Mouse (Mus musculus) midbrain, embryonic 14.5 days (tissue): ENCODE data around the gene Polr1d. TPM values are rescaled to one million over a fixed set of nuclear protein-coding genes. Genes with fewer than 3 reads are reported as not detected.

ENCODE experiments used
- ATAC-seq: fragments of 200-750 bp; cut with Nextera tagmentation; 2 replicates; pipeline ENCODE4 v1.8.0; 2017; ENCODE audit warnings: moderate number of reproducible peaks, moderate library complexity; ENCODE audit not compliant: low FRiP score, low TSS enrichment
- DNase-seq: peaks from one replicate; pipeline ENCODE4 v3.0.0-alpha.2; 2015
- H3K27ac ChIP-seq: fragments of 300-500 bp; sonication (generic); replicated peaks from 2 replicates; pipeline ENCODE4 v1.5.1; 2014; ENCODE audit warnings: mild to moderate bottlenecking, low read depth, low read length, moderate library complexity
- H3K27me3 ChIP-seq: fragments of 300-500 bp; sonication (generic); 2 replicates; pipeline ENCODE4 v1.6.1; 2014; ENCODE audit warnings: low read length, control low read depth, mixed read lengths; ENCODE audit not compliant: control insufficient read depth, insufficient read depth
- H3K36me3 ChIP-seq: fragments of 300-500 bp; sonication (generic); 2 replicates; pipeline ENCODE4 v1.6.1; 2014; ENCODE audit warnings: low read length, control low read depth; ENCODE audit not compliant: control insufficient read depth, insufficient read depth
- H3K4me1 ChIP-seq: fragments of 300-500 bp; sonication (generic); 2 replicates; pipeline ENCODE4 v1.6.1; 2014; ENCODE audit warnings: mild to moderate bottlenecking, antibody characterized with exemption, low read length, control low read depth; ENCODE audit not compliant: control insufficient read depth, insufficient read depth
- H3K4me2 ChIP-seq: fragments of 300-500 bp; sonication (generic); 2 replicates; pipeline ENCODE4 v1.6.1; 2014; ENCODE audit warnings: mild to moderate bottlenecking, low read length, moderate library complexity
- H3K4me3 ChIP-seq: fragments of 300-500 bp; sonication (generic); replicated peaks from 2 replicates; pipeline ENCODE4 v1.5.1; 2014; ENCODE audit warnings: low read depth, low read length
- H3K9ac ChIP-seq: fragments of 300-500 bp; sonication (generic); replicated peaks from 2 replicates; pipeline ENCODE4 v1.6.1; 2014; ENCODE audit warnings: mild to moderate bottlenecking, low read length, moderate library complexity
- H3K9me3 ChIP-seq: fragments of 300-500 bp; sonication (generic); 2 replicates; pipeline ENCODE4 v1.6.1; 2016; ENCODE audit warnings: low read length, control low read depth, mixed read lengths; ENCODE audit not compliant: control insufficient read depth
- WGBS: fragments of 180-500 bp; shearing (Covaris S2); extraction: QIAGEN DNeasy Blood & Tissue Kit; methylation state at CpG from one replicate; pipeline ENCODE4 v1.1.7; 2014; 5-methylcytosine and 5-hydroxymethylcytosine counted together
- polyA plus RNA-seq: library from polyadenylated mRNA; unstranded; fragments of >200 nt; fragmentation: Nextera tagmentation; extraction: Ambion mirVana; gene quantifications from 2 replicates; pipeline ENCODE4 v1.2.1, GENCODE M21; 2014

Polr1d gene
- polyA plus RNA-seq, 1 experiment from 2014 or later: 102 TPM

GRCm38 (mm10) chr5:147090256-147090963, 13.6 kb downstream of the Polr1d start:
- H3K4me3 ChIP-seq: no peak overlapping the region
- H3K9me3 ChIP-seq: no peaks in the 10 kb centered on the region
- 88% methylated on average over 11 of the region's 11 CpGs for WGBS
- H3K4me1 ChIP-seq: no peaks in the 10 kb centered on the region
- no peaks in the 10 kb centered on the region for H3K27me3 ChIP-seq
- H3K36me3 ChIP-seq: peaks cover 11% of the 10 kb centered on the region
- H3K27ac ChIP-seq: no peak overlapping the region
- no peak overlapping the region for H3K9ac ChIP-seq
- ATAC-seq (no peak), DNase-seq (no peak)
- no peak overlapping the region for H3K4me2 ChIP-seq

DNA sequence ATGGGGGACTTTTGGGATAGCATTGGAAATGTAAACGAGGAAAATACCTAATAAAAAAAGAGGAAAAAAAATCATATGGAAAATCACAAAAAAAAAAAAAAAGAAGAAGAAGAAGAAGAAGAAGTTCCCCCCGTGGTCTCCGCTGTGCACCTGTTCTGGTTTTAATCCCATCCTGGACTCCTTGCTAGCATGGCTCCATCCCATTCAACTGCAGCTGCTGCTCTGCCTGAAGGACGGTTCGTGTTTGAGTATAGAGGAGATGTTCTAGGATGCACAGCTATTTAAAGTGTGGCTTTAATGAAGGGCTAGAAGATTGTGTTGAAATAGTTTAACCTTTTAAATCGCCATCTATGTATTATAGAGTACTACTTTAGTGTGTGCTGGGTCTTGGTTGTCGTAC, 15.6 kb downstream of the Polr1d start:
- 95% methylated on average over 7 of the region's 7 CpGs for WGBS
- H3K27ac ChIP-seq: no peak overlapping the region
- no peak overlapping the region for H3K9ac ChIP-seq
- no peaks in the 10 kb centered on the region for H3K4me1 ChIP-seq
- no peak for DNase-seq
- no peak overlapping the region for H3K4me2 ChIP-seq
- no peak for ATAC-seq
- H3K27me3 ChIP-seq: no peaks in the 10 kb centered on the region
- peaks cover 8% of the 10 kb centered on the region for H3K36me3 ChIP-seq
- no peaks in the 10 kb centered on the region for H3K9me3 ChIP-seq
- no peak overlapping the region for H3K4me3 ChIP-seq

DNA sequence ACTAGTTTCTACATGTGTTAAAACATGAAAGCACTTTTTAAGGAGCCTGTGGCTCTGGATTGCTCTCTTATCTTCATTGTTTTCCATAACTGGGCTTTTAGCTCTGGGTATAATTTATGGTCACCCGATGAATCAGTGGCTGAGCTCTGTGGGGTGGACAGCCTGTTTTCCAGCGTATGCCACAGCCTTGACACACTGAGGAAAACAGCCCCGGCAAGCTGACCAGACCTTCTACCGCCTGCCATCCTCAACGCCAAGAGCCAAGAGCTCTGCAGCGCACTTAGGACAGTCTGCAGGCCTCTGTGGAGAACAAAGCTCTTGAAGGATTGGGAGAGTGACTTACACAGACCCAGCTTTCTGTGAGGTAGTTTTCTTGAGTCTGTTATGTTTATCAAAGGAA, 17.4 kb downstream of the Polr1d start:
- ATAC-seq (no peak), DNase-seq (no peak)
- no peak overlapping the region for H3K4me2 ChIP-seq
- H3K4me3 ChIP-seq: no peak overlapping the region
- no peak overlapping the region for H3K9ac ChIP-seq
- 95% methylated on average over 6 of the region's 6 CpGs for WGBS
- no peaks in the 10 kb centered on the region for H3K4me1 ChIP-seq
- H3K27ac ChIP-seq: no peak overlapping the region
- peaks cover 7% of the 10 kb centered on the region for H3K36me3 ChIP-seq
- no peaks in the 10 kb centered on the region for H3K9me3 ChIP-seq
- no peaks in the 10 kb centered on the region for H3K27me3 ChIP-seq

DNA sequence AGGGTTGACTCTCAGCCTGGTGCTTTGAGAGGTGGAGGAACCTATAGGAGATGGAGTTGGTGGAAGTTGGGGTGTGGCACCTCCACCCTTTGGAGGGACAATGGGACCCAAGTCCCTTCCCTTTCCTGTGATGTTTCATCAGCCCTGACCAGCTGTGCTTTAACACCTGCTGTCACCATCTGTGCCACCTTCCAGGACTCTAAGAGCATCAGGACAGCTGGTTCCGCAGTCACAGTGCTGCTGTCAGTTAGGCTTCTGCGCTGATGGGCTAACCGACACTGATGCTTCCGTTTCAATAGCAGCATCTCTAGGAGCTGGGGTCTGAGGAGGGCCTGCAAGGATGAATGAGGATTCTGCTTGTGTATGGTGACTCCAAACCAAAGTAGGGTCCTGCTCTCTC, 19.7 kb downstream of the Polr1d start:
- Histone ChIP-seq H3K4me1 (no peaks in the 10 kb centered on the region), H3K4me2 (no peak overlapping the region), H3K4me3 (no peak overlapping the region), H3K9me3 (no peaks in the 10 kb centered on the region), H3K36me3 (peaks cover 12% of the 10 kb centered on the region; the same call in 1 of the 2 replicates), H3K9ac (no peak overlapping the region), H3K27ac (no peak overlapping the region), H3K27me3 (no peaks in the 10 kb centered on the region)
- ATAC-seq (no peak), DNase-seq (no peak)
- 98% methylated on average over 4 of the region's 4 CpGs for WGBS

DNA sequence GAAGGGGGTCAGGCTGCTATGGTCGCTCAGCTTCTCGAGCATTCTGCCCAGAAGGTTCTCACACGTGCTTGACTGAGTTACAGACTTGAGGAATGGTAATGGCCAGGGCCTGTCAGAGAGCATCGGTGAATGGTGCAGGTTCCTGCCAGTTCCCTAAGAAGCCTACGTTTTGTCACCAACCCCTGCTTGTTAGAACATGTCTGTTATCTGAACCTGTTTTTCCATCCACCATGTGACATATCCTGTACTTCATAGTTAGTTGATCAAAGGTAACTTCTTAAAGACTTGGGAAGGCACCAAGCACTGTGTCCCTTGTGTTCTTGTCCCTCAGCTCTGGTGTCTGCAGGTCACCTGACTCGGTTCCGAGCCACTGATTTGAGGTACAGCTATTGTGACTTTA, 21.8 kb downstream of the Polr1d start:
- ATAC-seq: no peak
- no peak overlapping the region for H3K4me3 ChIP-seq
- 87% methylated on average over 7 of the region's 7 CpGs for WGBS
- H3K9ac ChIP-seq: no peak overlapping the region
- H3K9me3 ChIP-seq: no peaks in the 10 kb centered on the region
- H3K27me3 ChIP-seq: no peaks in the 10 kb centered on the region
- no peak overlapping the region for H3K4me2 ChIP-seq
- DNase-seq: no peak
- H3K4me1 ChIP-seq: no peaks in the 10 kb centered on the region
- no peak overlapping the region for H3K27ac ChIP-seq
- H3K36me3 ChIP-seq: peaks cover 14% of the 10 kb centered on the region; the same call in 1 of the 2 replicates

- H3K9me3 ChIP-seq: no peaks in the 10 kb centered on the region
- no peak overlapping the region for H3K9ac ChIP-seq
- 0 out of 2 replicates have a peak, but pooled peaks cover 9% of the 10 kb centered on the region for H3K36me3 ChIP-seq
- DNase-seq (no peak), ATAC-seq (no peak)
- no peak overlapping the region for H3K4me2 ChIP-seq
- no peak overlapping the region for H3K4me3 ChIP-seq
- H3K27ac ChIP-seq: no peak overlapping the region
- WGBS: 93% methylated on average over 2 of the region's 2 CpGs
- no peaks in the 10 kb centered on the region for H3K27me3 ChIP-seq
- no peaks in the 10 kb centered on the region for H3K4me1 ChIP-seq
Measured at GRCm38 (mm10) chr5:147100180-147100579, 23.3 kb downstream of the Polr1d start.

DNA sequence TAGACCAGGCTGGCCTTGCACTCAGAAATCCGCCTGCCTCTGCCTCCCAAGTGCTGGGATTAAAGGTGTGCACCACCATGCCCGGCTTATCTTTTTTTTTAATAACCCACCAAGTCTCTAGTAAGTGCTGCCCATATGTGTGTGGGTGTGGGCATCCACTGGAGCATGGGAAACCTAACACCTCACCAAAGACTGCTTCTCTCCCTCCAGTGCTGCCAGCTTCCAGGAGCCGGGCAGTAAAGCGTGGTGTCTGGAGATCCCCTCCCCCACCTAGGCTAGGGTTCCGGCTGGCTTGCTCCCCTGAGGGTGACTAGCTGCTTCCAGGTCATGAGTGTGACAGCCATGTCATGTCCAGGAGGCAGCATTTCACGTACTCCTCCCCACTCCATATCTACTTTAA, 25.4 kb downstream of the Polr1d start:
- no peak overlapping the region for H3K4me2 ChIP-seq
- no peak overlapping the region for H3K4me3 ChIP-seq
- no peaks in the 10 kb centered on the region for H3K9me3 ChIP-seq
- no peaks in the 10 kb centered on the region for H3K27me3 ChIP-seq
- 82% methylated on average over 6 of the region's 6 CpGs for WGBS
- ATAC-seq (no peak), DNase-seq (no peak)
- H3K36me3 ChIP-seq: peaks cover 21% of the 10 kb centered on the region; the same call in 1 of the 2 replicates
- no peaks in the 10 kb centered on the region for H3K4me1 ChIP-seq
- H3K27ac ChIP-seq: no peak overlapping the region
- no peak overlapping the region for H3K9ac ChIP-seq

DNA sequence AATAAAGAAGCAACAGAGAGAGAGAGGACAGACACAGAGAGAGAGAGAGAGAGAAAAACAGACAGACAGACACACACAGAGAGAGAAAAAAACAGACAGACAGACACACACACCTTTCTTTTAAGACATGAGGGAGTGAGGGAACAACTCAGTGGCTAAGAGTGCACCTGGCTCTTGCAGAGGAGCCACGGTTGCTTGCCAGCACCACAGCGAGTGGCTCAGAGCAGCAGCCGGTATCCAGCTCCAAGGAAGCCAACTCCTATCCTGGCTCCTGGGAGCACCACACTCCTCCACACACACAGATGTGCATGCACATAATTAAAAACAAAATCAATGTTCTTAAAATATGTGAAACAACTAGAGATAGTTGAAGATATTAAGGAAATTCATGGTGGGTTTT, 30.4 kb downstream of the Polr1d start:
- no peak overlapping the region for H3K4me2 ChIP-seq
- H3K27ac ChIP-seq: no peak overlapping the region
- no peak overlapping the region for H3K4me3 ChIP-seq
- 92% methylated on average over 3 of the region's 3 CpGs for WGBS
- no peak overlapping the region for H3K9ac ChIP-seq
- H3K4me1 ChIP-seq: no peaks in the 10 kb centered on the region
- no peaks in the 10 kb centered on the region for H3K9me3 ChIP-seq
- ATAC-seq (no peak), DNase-seq (no peak)
- H3K27me3 ChIP-seq: no peaks in the 10 kb centered on the region
- H3K36me3 ChIP-seq: peaks cover 21% of the 10 kb centered on the region

- no peak overlapping the region for H3K27ac ChIP-seq
- H3K36me3 ChIP-seq: peaks cover 25% of the 10 kb centered on the region
- no peaks in the 10 kb centered on the region for H3K9me3 ChIP-seq
- H3K4me1 ChIP-seq: no peaks in the 10 kb centered on the region
- H3K4me2 ChIP-seq: no peak overlapping the region
- no peak overlapping the region for H3K4me3 ChIP-seq
- ATAC-seq (no peak), DNase-seq (no peak)
- no peaks in the 10 kb centered on the region for H3K27me3 ChIP-seq
- 89% methylated on average over 13 of the region's 13 CpGs for WGBS
- no peak overlapping the region for H3K9ac ChIP-seq
Measured at GRCm38 (mm10) chr5:147108861-147109591, 32.2 kb downstream of the Polr1d start.
